Mouse (Mus musculus): ENCODE data around the gene Jam3.

GRCm38 (mm10) chr9:27146826-27147225 is 8.4 kb downstream of the Jam3 start:
- TF ChIP-seq CTCF (IDR thresholded peaks at IDR 0.05 in 2 of 3, conservative IDR thresholded peaks at IDR 0.05 in 1 of 3; ENCODE audit: control insufficient read depth in 1 of 3, insufficient read depth in 1 of 3, low read depth in 2 of 3, low read length in 3 of 3, poor library complexity in 1 of 3, severe bottlenecking in 1 of 3) (no peak), MAX (IDR thresholded peaks at IDR 0.05; ENCODE audit: low read length) (no peak), GATA1 (IDR thresholded peaks at IDR 0.05; ENCODE audit: low read depth, low read length) (no peak)
